7 mouse cellular contexts compared by ENCODE assay signal in genomic region chr14:122913657-122914056, GRCm38 (mm10). TPM values are rescaled to one million over a fixed set of nuclear protein-coding genes. Genes with fewer than 3 reads are reported as not detected.
DNase-seq lines count a peak whose midpoint lies in the region; ATAC-seq lines count a peak whose summit lies in the region.

Ggact (minus strand) TSS chr14:122913757.

- no peak within 1 kb of the TSS for H3K27ac ChIP-seq in neural tube, embryonic 11.5 days (ENCODE audit: low read depth, low read length)
- no peak within 1 kb of the TSS for H3K27ac ChIP-seq in embryonic facial prominence, embryonic 13.5 days
- H3K27ac ChIP-seq in limb, embryonic 15.5 days, result no peak within 1 kb of the TSS

- WGBS in neural tube, embryonic 11.5 days, result 87% methylated on average over 6 of the region's 6 CpGs
- 73% methylated on average over 6 of the region's 6 CpGs for WGBS in embryonic facial prominence, embryonic 13.5 days
- WGBS in limb, embryonic 15.5 days, result 75% methylated on average over 6 of the region's 6 CpGs

- H3K36me3 ChIP-seq in neural tube, embryonic 11.5 days (ENCODE audit: control insufficient read depth, insufficient read depth, low read length), result no peaks in the 10 kb centered on the region
- 0 out of 2 replicates have a peak, but pooled peaks cover 3% of the 10 kb centered on the region for H3K36me3 ChIP-seq in embryonic facial prominence, embryonic 13.5 days
- H3K36me3 ChIP-seq in limb, embryonic 15.5 days, result no peaks in the 10 kb centered on the region; the same call in 1 of the 2 replicates

- peak within 1 kb of the TSS; percentile 81 for H3K4me2 ChIP-seq in neural tube, embryonic 11.5 days (ENCODE audit: low read depth)
- H3K4me2 ChIP-seq in embryonic facial prominence, embryonic 13.5 days, result peak within 1 kb of the TSS; percentile 91
- peak within 1 kb of the TSS; percentile 95 for H3K4me2 ChIP-seq in limb, embryonic 15.5 days

- peak within 1 kb of the TSS; percentile 47 for H3K4me3 ChIP-seq in neural tube, embryonic 11.5 days (ENCODE audit: low read depth, low read length)
- H3K4me3 ChIP-seq in embryonic facial prominence, embryonic 13.5 days, result peak within 1 kb of the TSS; percentile 71
- H3K4me3 ChIP-seq in limb, embryonic 15.5 days, result peak within 1 kb of the TSS; percentile 65

- DNase-seq in neural tube, embryonic 11.5 days (ENCODE audit: low spot score), result no peak
- DNase-seq in neural tube, embryonic 10.5 days (ENCODE audit: extremely low spot score, low spot score), result no peak
- no peak for DNase-seq in heart, postnatal 4 days
- no peak for DNase-seq in ovary, postnatal 14 days (ENCODE audit: low spot score)
- no peak for DNase-seq in ovary, adult 18-20 months (ENCODE audit: low spot score)

- no peak for ATAC-seq in neural tube, embryonic 11.5 days (ENCODE audit: insufficient read depth, low FRiP score, low TSS enrichment)
- no peak for ATAC-seq in embryonic facial prominence, embryonic 13.5 days (ENCODE audit: insufficient number of reproducible peaks, insufficient read depth, low FRiP score, low TSS enrichment, low read depth)
- no peak for ATAC-seq in limb, embryonic 15.5 days (ENCODE audit: insufficient number of reproducible peaks, low FRiP score, low TSS enrichment, low read depth)

- peak within 1 kb of the TSS; percentile 54 for H3K9ac ChIP-seq in neural tube, embryonic 11.5 days (ENCODE audit: low read length)
- H3K9ac ChIP-seq in embryonic facial prominence, embryonic 13.5 days, result peak within 1 kb of the TSS; percentile 75
- peak within 1 kb of the TSS; percentile 33 for H3K9ac ChIP-seq in limb, embryonic 15.5 days

- peaks cover 4% of the 10 kb centered on the region; the same call in 1 of the 2 replicates for H3K27me3 ChIP-seq in neural tube, embryonic 11.5 days (ENCODE audit: control insufficient read depth, insufficient read depth, low read length)
- no peaks in the 10 kb centered on the region for H3K27me3 ChIP-seq in embryonic facial prominence, embryonic 13.5 days
- H3K27me3 ChIP-seq in limb, embryonic 15.5 days, result no peaks in the 10 kb centered on the region

- no peaks in the 10 kb centered on the region for H3K9me3 ChIP-seq in neural tube, embryonic 11.5 days (ENCODE audit: control insufficient read depth, low read length)
- H3K9me3 ChIP-seq in embryonic facial prominence, embryonic 13.5 days, result no peaks in the 10 kb centered on the region
- no peaks in the 10 kb centered on the region for H3K9me3 ChIP-seq in limb, embryonic 15.5 days

- no peaks in the 10 kb centered on the region for H3K4me1 ChIP-seq in neural tube, embryonic 11.5 days (ENCODE audit: control insufficient read depth, insufficient read depth, low read length)
- H3K4me1 ChIP-seq in embryonic facial prominence, embryonic 13.5 days, result peaks cover 11% of the 10 kb centered on the region; the same call in 1 of the 2 replicates
- H3K4me1 ChIP-seq in limb, embryonic 15.5 days, result 0 out of 2 replicates have a peak, but pooled peaks cover 4% of the 10 kb centered on the region

RNA-seq across cellular contexts. Expression of gene Ggact, which starts in this region (rescaled TPM):
- polyA plus RNA-seq in neural tube, embryonic 11.5 days (2014; fragmentation: Nextera tagmentation; extraction: Ambion mirVana), result 5.3 and 5.6 TPM in 2 replicates
- 9.7 and 12.1 TPM in 2 replicates for polyA plus RNA-seq in embryonic facial prominence, embryonic 13.5 days (2015; fragmentation: Nextera tagmentation; extraction: Ambion mirVana)
- total RNA-seq in heart, postnatal 4 days (2021), result 10 to 100 TPM; 21.0 to 23.6 TPM
- 5.1 and 5.8 TPM in 2 replicates for polyA plus RNA-seq in limb, embryonic 15.5 days (2015; fragmentation: Nextera tagmentation; extraction: Ambion mirVana)
